Comparison of ENCODE assay signal across 13 mouse cellular contexts in the genomic region with DNA sequence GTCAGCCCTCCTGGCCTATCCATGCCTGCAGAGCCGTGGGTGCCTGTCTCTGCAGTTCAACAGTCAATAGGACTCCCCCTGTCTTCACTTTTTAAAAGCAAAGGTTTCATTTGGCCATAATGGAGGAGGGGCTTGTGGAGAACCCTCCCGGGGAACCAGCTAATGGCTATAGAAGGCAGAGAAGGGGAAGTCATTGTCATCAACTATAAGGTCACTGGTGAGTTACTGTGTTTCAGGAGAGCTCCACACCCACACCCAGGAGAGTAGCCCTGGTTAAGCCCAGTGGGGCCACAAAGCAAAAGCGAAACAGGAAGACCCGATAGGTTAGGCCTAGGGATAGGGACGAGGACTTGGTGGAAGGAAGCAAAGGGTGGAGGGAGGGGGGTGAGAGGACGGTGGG.
DNase-seq lines count a peak whose midpoint lies in the region; ATAC-seq lines count a peak whose summit lies in the region.
"Had no signal": no experiment of that assay in that cellular context is flagged by ENCODE, and none has a peak within 500 bp of the region (broad histone marks: within the 10 kb centered on the region; RNA-seq: fewer than 3 reads in every experiment).

No protein-coding gene starts in this region.

- H3K9ac ChIP-seq in liver, embryonic 16.5 days (ENCODE audit: low read depth, low read length), result no peak overlapping the region
- H3K9ac ChIP-seq: embryonic facial prominence, embryonic 12.5 days; lung, embryonic 14.5 days; midbrain, embryonic 15.5 days had no signal

- H3K27me3 ChIP-seq in liver, embryonic 16.5 days (ENCODE audit: control insufficient read depth, insufficient read depth, low read depth, low read length), result no peaks in the 10 kb centered on the region
- H3K27me3 ChIP-seq in splenic B cell, adult 2 months (ENCODE audit: control insufficient read depth, insufficient read depth, low read length, poor library complexity, severe bottlenecking), result no peaks in the 10 kb centered on the region
- H3K27me3 ChIP-seq: midbrain, embryonic 15.5 days had no signal

- intact Hi-C loops in heart, postnatal 10 days (cut with DNase I), result no loop called here

- peak; percentile 94 for DNase-seq in heart, adult 11 months
- no peak for DNase-seq in heart, postnatal 10 days
- peak; percentile 23 to 27 for DNase-seq in spleen, postnatal 36 days (ENCODE audit: low spot score in 2 of 2)
- DNase-seq in spleen, adult 18-20 months, result no peak
- peak; percentile 55 for DNase-seq in splenic B cell, adult 2 months (ENCODE audit: low read depth, low spot score)
- DNase-seq in left cerebral cortex, adult 8-10 months (ENCODE audit: low spot score in 2 of 2), result no peak
- no peak for DNase-seq in MN1 (ENCODE audit: low spot score)
- DNase-seq: cerebellum, adult 2 months; left cerebral cortex, postnatal 4 days had no signal

- no peaks in the 10 kb centered on the region for H3K36me3 ChIP-seq in liver, embryonic 16.5 days (ENCODE audit: control insufficient read depth, insufficient read depth)
- no peaks in the 10 kb centered on the region for H3K36me3 ChIP-seq in splenic B cell, adult 2 months (ENCODE audit: control insufficient read depth, insufficient read depth, low read length, poor library complexity, severe bottlenecking)
- H3K36me3 ChIP-seq: embryonic facial prominence, embryonic 12.5 days; midbrain, embryonic 15.5 days had no signal

- H3K4me2 ChIP-seq in liver, embryonic 16.5 days (ENCODE audit: low read depth, low read length), result no peak overlapping the region
- H3K4me2 ChIP-seq: embryonic facial prominence, embryonic 12.5 days; lung, embryonic 14.5 days; midbrain, embryonic 15.5 days had no signal

- H3K4me3 ChIP-seq in liver, embryonic 16.5 days (ENCODE audit: low read depth, low read length), result no peak overlapping the region
- H3K4me3 ChIP-seq: embryonic facial prominence, embryonic 12.5 days; midbrain, embryonic 15.5 days had no signal

- no peak overlapping the region for H3K27ac ChIP-seq in liver, embryonic 16.5 days (ENCODE audit: low read length)
- H3K27ac ChIP-seq: embryonic facial prominence, embryonic 12.5 days; midbrain, embryonic 15.5 days had no signal

- no peaks in the 10 kb centered on the region for H3K9me3 ChIP-seq in liver, embryonic 16.5 days (replicated peaks; ENCODE audit: control insufficient read depth, low read length)
- H3K9me3 ChIP-seq: embryonic facial prominence, embryonic 12.5 days; midbrain, embryonic 15.5 days had no signal

- ATAC-seq in liver, embryonic 16.5 days (ENCODE audit: low read depth), result 0 out of 2 replicates have a peak, but pooled peaks have one; percentile 27
- ATAC-seq: midbrain, embryonic 15.5 days had no signal

- WGBS in liver, embryonic 16.5 days (ENCODE audit: insufficient replicate concordance), result 12% methylated on average over 6 of the region's 6 CpGs

- no peaks in the 10 kb centered on the region for H3K4me1 ChIP-seq in liver, embryonic 16.5 days (ENCODE audit: control insufficient read depth, low read depth, low read length)
- H3K4me1 ChIP-seq: midbrain, embryonic 15.5 days had no signal

Comparison
In these comparisons a context has a peak if more than half of its experiments do, and no peak if none do; other contexts are left out.
1. DNase-seq: peak in heart, adult 11 months (single experiment), spleen, postnatal 36 days (2 of 2) and splenic B cell, adult 2 months (single experiment); none in heart, postnatal 10 days (0 of 2), spleen, adult 18-20 months (0 of 2), left cerebral cortex, adult 8-10 months (0 of 2) and MN1 (single experiment).